Mouse (Mus musculus) embryonic fibroblast, embryonic 13.5 days (primary cell): Measurements from ENCODE around the gene Asb9.

ENCODE experiments used
- CTCF ChIP-seq: IDR thresholded peaks from 2 replicates; pipeline ENCODE4 v1.5.1; 2011; ENCODE audit warnings: mild to moderate bottlenecking, control low read depth, low read length, moderate library complexity, borderline replicate concordance; ENCODE audit not compliant: insufficient read depth
- POLR2A ChIP-seq: IDR thresholded peaks from 2 replicates; pipeline ENCODE4 v1.6.1; 2011; ENCODE audit warnings: low read depth, mild to moderate bottlenecking, control low read depth, low read length, moderate library complexity

GRCm38 (mm10) chrX:164505709-164506498 lies at the start of gene Asb9:
- TF ChIP-seq CTCF (no peak), POLR2A (no peak)
